Mouse (Mus musculus): ENCODE data around the gene Carmil3. TPM values are rescaled to one million over a fixed set of nuclear protein-coding genes. Genes with fewer than 3 reads are reported as not detected.

Carmil3 gene
- total and polyA plus RNA-seq, 3 experiments: 1.3 to 4.8 (median 2.0) TPM

- Histone ChIP-seq H3K27me3 (ENCODE audit: control insufficient read depth, insufficient read depth, low read length) (no peaks in the 10 kb centered on the region), H3K4me1 (ENCODE audit: control insufficient read depth, insufficient read depth, low read length) (0 out of 2 replicates have a peak, but pooled peaks cover 1% of the 10 kb centered on the region), H3K27ac (no peak overlapping the region; the same call in 1 of the 2 replicates), H3K36me3 (ENCODE audit: control insufficient read depth, insufficient read depth, low read length) (peaks cover 3% of the 10 kb centered on the region), H3K4me3 (no peak overlapping the region), H3K79me2 (replicated peaks; ENCODE audit: control insufficient read depth, insufficient read depth, low read length) (no peaks in the 10 kb centered on the region), H3K9ac (ENCODE audit: low read depth, low read length) (no peak overlapping the region)
- TF ChIP-seq POLR2A (IDR thresholded peaks at IDR 0.05; ENCODE audit: insufficient read depth, low read depth, low read length): no peak
- no peak for TF ChIP-seq EP300 (IDR thresholded peaks at IDR 0.05; ENCODE audit: insufficient read depth, low read depth, low read length)
- TF ChIP-seq CTCF (IDR thresholded peaks at IDR 0.05): no peak
- intact Hi-C loops (cut with DNase I): no loop called here
- 3% methylated on average over 10 of the region's 10 CpGs for WGBS
- no peak for DNase-seq
These were observed 19.6 kb upstream of the Carmil3 start for GRCm38 (mm10) chr14:55470806-55471205.

GRCm38 (mm10) chr14:55475654-55476053 is 14.8 kb upstream of the Carmil3 start:
- no peak for DNase-seq
- no peaks in the 10 kb centered on the region; the same call in 1 of the 2 replicates for H3K4me1 ChIP-seq (ENCODE audit: control insufficient read depth, insufficient read depth, low read length)
- H3K4me3 ChIP-seq: no peak overlapping the region
- no peak overlapping the region for H3K27ac ChIP-seq
- no peak overlapping the region for H3K9ac ChIP-seq (ENCODE audit: low read depth, low read length)
- no peaks in the 10 kb centered on the region for H3K79me2 ChIP-seq (replicated peaks; ENCODE audit: control insufficient read depth, insufficient read depth, low read length)
- intact Hi-C loops (cut with DNase I): no loop called here
- H3K27me3 ChIP-seq (ENCODE audit: control insufficient read depth, insufficient read depth, low read length): no peaks in the 10 kb centered on the region
- TF ChIP-seq CTCF (IDR thresholded peaks at IDR 0.05) (no peak), POLR2A (IDR thresholded peaks at IDR 0.05; ENCODE audit: insufficient read depth, low read depth, low read length) (no peak)
- WGBS: 38% methylated on average over 2 of the region's 2 CpGs
- no peaks in the 10 kb centered on the region for H3K36me3 ChIP-seq (ENCODE audit: control insufficient read depth, insufficient read depth, low read length)

- H3K4me1 ChIP-seq (ENCODE audit: control insufficient read depth, insufficient read depth, low read length): no peaks in the 10 kb centered on the region; the same call in 1 of the 2 replicates
- H3K9ac ChIP-seq (ENCODE audit: low read depth, low read length): no peak overlapping the region
- no peak for TF ChIP-seq CTCF (IDR thresholded peaks at IDR 0.05)
- TF ChIP-seq POLR2A (IDR thresholded peaks at IDR 0.05; ENCODE audit: insufficient read depth, low read depth, low read length): no peak
- H3K36me3 ChIP-seq (ENCODE audit: control insufficient read depth, insufficient read depth, low read length): no peaks in the 10 kb centered on the region
- no peaks in the 10 kb centered on the region for H3K79me2 ChIP-seq (replicated peaks; ENCODE audit: control insufficient read depth, insufficient read depth, low read length)
- no peak overlapping the region for H3K27ac ChIP-seq
- no peaks in the 10 kb centered on the region for H3K27me3 ChIP-seq (ENCODE audit: control insufficient read depth, insufficient read depth, low read length)
- no peak for DNase-seq
- intact Hi-C loops (cut with DNase I): no loop called here
- WGBS: 97% methylated on average over 1 of the region's 1 CpGs
- H3K4me3 ChIP-seq: no peak overlapping the region
These were observed 13.0 kb upstream of the Carmil3 start for GRCm38 (mm10) chr14:55477421-55477820.

- WGBS: 74% methylated on average over 5 of the region's 5 CpGs
- H3K4me1 ChIP-seq (ENCODE audit: control insufficient read depth, insufficient read depth, low read length): no peaks in the 10 kb centered on the region; the same call in 1 of the 2 replicates
- no peak for TF ChIP-seq EP300 (IDR thresholded peaks at IDR 0.05; ENCODE audit: insufficient read depth, low read depth, low read length)
- no peak for TF ChIP-seq CTCF (IDR thresholded peaks at IDR 0.05)
- no peak for TF ChIP-seq POLR2A (IDR thresholded peaks at IDR 0.05; ENCODE audit: insufficient read depth, low read depth, low read length)
- no peaks in the 10 kb centered on the region for H3K36me3 ChIP-seq (ENCODE audit: control insufficient read depth, insufficient read depth, low read length)
- H3K27ac ChIP-seq: no peak overlapping the region
- no peak overlapping the region for H3K4me3 ChIP-seq
- intact Hi-C loops (cut with DNase I): no loop called here
- no peaks in the 10 kb centered on the region for H3K79me2 ChIP-seq (replicated peaks; ENCODE audit: control insufficient read depth, insufficient read depth, low read length)
- no peak overlapping the region for H3K9ac ChIP-seq (ENCODE audit: low read depth, low read length)
- peak in 1 of 2 experiments; percentile 7 for DNase-seq
- H3K27me3 ChIP-seq (ENCODE audit: control insufficient read depth, insufficient read depth, low read length): no peaks in the 10 kb centered on the region
These were observed 12.6 kb upstream of the Carmil3 start for GRCm38 (mm10) chr14:55477829-55478228.

GRCm38 (mm10) chr14:55478651-55479599 is 11.5 kb upstream of the Carmil3 start, which contains the start of gene Dhrs4:
TSS of gene Dhrs4 (plus strand) at chr14:55478758.
- TF ChIP-seq EP300 (IDR thresholded peaks at IDR 0.05; ENCODE audit: insufficient read depth, low read depth, low read length) (no peak), POLR2A (IDR thresholded peaks at IDR 0.05; ENCODE audit: insufficient read depth, low read depth, low read length) (peak; percentile 74), CTCF (IDR thresholded peaks at IDR 0.05) (peak; percentile 80)

GRCm38 (mm10) chr14:55479629-55480028 is 10.8 kb upstream of the Carmil3 start:
- Histone ChIP-seq H3K4me3 (no peak overlapping the region), H3K27ac (no peak overlapping the region), H3K9ac (ENCODE audit: low read depth, low read length) (no peak overlapping the region), H3K36me3 (ENCODE audit: control insufficient read depth, insufficient read depth, low read length) (no peaks in the 10 kb centered on the region), H3K79me2 (replicated peaks; ENCODE audit: control insufficient read depth, insufficient read depth, low read length) (no peaks in the 10 kb centered on the region), H3K4me1 (ENCODE audit: control insufficient read depth, insufficient read depth, low read length) (no peaks in the 10 kb centered on the region; the same call in 1 of the 2 replicates), H3K27me3 (ENCODE audit: control insufficient read depth, insufficient read depth, low read length) (no peaks in the 10 kb centered on the region)
- peak in 1 of 2 experiments; percentile 5 for DNase-seq
- intact Hi-C loops (cut with DNase I): loop anchor here (10.0 kb wide), 1 partner anchor 245 kb away; the partner anchor contains the start of gene Rabggta
- 90% methylated on average over 10 of the region's 10 CpGs for WGBS
- TF ChIP-seq CTCF (IDR thresholded peaks at IDR 0.05) (no peak), POLR2A (IDR thresholded peaks at IDR 0.05; ENCODE audit: insufficient read depth, low read depth, low read length) (no peak), EP300 (IDR thresholded peaks at IDR 0.05; ENCODE audit: insufficient read depth, low read depth, low read length) (no peak)

More at GRCm38 (mm10) chr14:55478651-55479599, 11.5 kb upstream of the Carmil3 start, which contains the start of gene Dhrs4:
- H3K4me1 ChIP-seq (ENCODE audit: control insufficient read depth, insufficient read depth, low read length): no peaks in the 10 kb centered on the region; the same call in 1 of the 2 replicates
- H3K9ac ChIP-seq (ENCODE audit: low read depth, low read length): peak within 1 kb of the TSS; percentile 52
- DNase-seq: peak; percentile 84 to 86
- H3K27ac ChIP-seq: peak within 1 kb of the TSS; percentile 92
- peak within 1 kb of the TSS; percentile 69 for H3K4me3 ChIP-seq
- no peaks in the 10 kb centered on the region for H3K36me3 ChIP-seq (ENCODE audit: control insufficient read depth, insufficient read depth, low read length)
- intact Hi-C loops (cut with DNase I): no loop called here
- under 1% methylated on average over 38 of the region's 38 CpGs for WGBS
- H3K27me3 ChIP-seq (ENCODE audit: control insufficient read depth, insufficient read depth, low read length): no peaks in the 10 kb centered on the region
- H3K79me2 ChIP-seq (replicated peaks; ENCODE audit: control insufficient read depth, insufficient read depth, low read length): no peaks in the 10 kb centered on the region

All from heart, adult 2 months (tissue).